Mouse (Mus musculus) lung, adult 10 weeks (tissue): ENCODE data around the gene Slc27a2. TPM values are rescaled to one million over a fixed set of nuclear protein-coding genes. Genes with fewer than 3 reads are reported as not detected.

Source experiments
- polyA plus RNA-seq: library from polyadenylated mRNA; stranded (reverse); fragments of 350-450 nt; fragmentation: Illumina TruSeq; extraction: RNeasy Lipid Tissue Mini Kit (QIAGEN cat#74804); gene quantifications from one replicate; pipeline ENCODE4 v1.2.3, GENCODE M21; 2014; ENCODE audit warnings: low read depth, low replicate concordance; ENCODE audit not compliant: insufficient read depth

The Slc27a2 gene
- polyA plus RNA-seq, result 1.1 TPM

DNA sequence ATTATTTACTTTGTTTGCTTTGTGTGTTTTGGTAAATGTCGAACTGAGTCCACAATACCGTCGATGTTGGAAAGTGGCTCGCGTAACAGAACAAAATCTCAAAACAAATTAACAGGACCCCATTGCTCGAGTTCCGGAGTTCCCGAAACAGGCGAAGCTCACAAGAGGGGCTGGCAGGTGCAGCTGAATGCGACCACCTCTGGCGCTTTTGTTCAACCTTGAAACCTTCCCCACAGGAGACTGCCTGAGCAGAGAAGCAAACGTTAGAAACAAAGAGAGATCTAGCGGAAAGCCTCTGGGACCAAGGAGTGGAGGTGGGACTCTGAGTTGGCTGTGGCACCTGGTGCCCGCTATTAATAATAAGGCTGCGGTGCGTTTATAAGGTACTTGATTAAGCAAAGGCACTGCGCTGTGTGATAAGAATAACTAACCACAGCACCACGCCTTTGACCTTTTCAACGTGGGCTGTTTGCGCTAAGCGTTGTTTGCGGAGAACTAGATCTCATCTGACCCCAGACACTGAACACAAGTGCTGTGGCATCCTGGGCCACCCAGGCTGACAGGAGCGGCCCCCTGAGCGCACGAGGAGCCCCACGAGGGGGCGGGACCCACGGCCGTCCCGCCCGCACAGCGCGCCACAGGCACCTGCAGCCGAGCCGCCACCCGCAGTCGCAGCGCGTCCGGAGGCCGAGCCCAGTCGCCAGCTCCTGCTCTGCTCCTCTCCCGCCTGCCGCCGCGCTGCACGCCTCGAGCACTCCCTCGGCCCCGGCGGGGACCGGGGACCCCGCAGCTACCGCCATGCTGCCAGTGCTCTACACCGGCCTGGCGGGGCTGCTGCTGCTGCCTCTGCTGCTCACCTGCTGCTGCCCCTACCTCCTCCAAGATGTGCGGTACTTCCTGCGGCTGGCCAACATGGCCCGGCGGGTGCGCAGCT is at the start of gene Slc27a2:
Gene Slc27a2, plus strand, starts transcription at position 51 of the 934 bp plus-strand sequence.

GRCm38 (mm10) chr2:126619249-126619704 is 67.1 kb downstream of the Slc27a2 start, which contains the start of gene Hdc:
Hdc (minus strand) TSS chr2:126619299.

Other genes starting within 250 kb of the Slc27a2 start
- 1.5 TPM for gene Atp8b4, start 51.7 kb upstream of the Slc27a2 start, polyA plus RNA-seq
- 65.9 TPM for gene Hdc, start 66.9 kb downstream of the Slc27a2 start, polyA plus RNA-seq
- gene Gabpb1, start 123.9 kb downstream of the Slc27a2 start, polyA plus RNA-seq, result 17.2 TPM
- 19.7 TPM for gene Usp8, start 154.9 kb downstream of the Slc27a2 start, polyA plus RNA-seq
- gene Usp50, start 231.1 kb downstream of the Slc27a2 start, polyA plus RNA-seq, result 0.79 TPM